Comparison of ENCODE assay signal across 9 mouse cellular contexts in the genomic region with DNA sequence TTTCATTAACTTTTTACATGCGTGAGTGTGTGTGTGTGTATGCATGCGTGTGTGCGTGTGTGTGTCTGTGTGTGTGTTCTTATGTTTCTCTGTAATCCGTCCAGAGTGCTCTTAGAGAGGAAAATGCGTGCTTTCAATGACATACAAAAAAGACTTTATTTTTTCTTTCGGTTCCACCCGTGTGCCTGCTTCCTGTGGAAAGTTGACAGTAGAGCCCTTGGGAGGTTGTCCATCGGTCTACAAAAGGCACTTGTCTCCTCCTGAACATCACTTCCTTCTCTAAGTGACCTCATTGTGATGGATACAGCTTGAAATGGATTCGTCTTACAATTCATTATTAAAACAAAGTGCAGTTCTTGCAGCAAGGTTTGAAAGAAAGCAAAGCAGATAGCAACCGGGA. TPM values are rescaled to one million over a fixed set of nuclear protein-coding genes. Genes with fewer than 3 reads are reported as not detected.
DNase-seq lines count a peak whose midpoint lies in the region; ATAC-seq and TF ChIP-seq lines count a peak whose summit lies in the region.
"Had no signal": no experiment of that assay in that cellular context is flagged by ENCODE, and none has a peak within 500 bp of the region (broad histone marks: within the 10 kb centered on the region; RNA-seq: fewer than 3 reads in every experiment).

No protein-coding gene starts in this region.

- no peak for ATAC-seq in heart, embryonic 15.5 days (replicated peaks; ENCODE audit: insufficient number of reproducible peaks, insufficient read depth, low FRiP score, low read depth)
- ATAC-seq in neural tube, embryonic 12.5 days (ENCODE audit: low FRiP score, low read depth): no peak
- no peak for ATAC-seq in intestine, postnatal 0 days
- ATAC-seq in stomach, postnatal 0 days (ENCODE audit: low FRiP score, low TSS enrichment): no peak

- peaks cover 18% of the 10 kb centered on the region for H3K4me1 ChIP-seq in heart, embryonic 15.5 days (replicated peaks)
- H3K4me1 ChIP-seq in neural tube, embryonic 12.5 days: no peaks in the 10 kb centered on the region
- 0 out of 2 replicates have a peak, but pooled peaks cover 2% of the 10 kb centered on the region for H3K4me1 ChIP-seq in intestine, postnatal 0 days (replicated peaks; ENCODE audit: control insufficient read depth, insufficient read depth, low read length)
- H3K4me1 ChIP-seq in stomach, postnatal 0 days (replicated peaks; ENCODE audit: control insufficient read depth, insufficient read depth): no peaks in the 10 kb centered on the region

- peak overlapping the region; percentile 15; the same call in 1 of the 2 replicates for H3K4me3 ChIP-seq in heart, embryonic 15.5 days
- no peak overlapping the region for H3K4me3 ChIP-seq in neural tube, embryonic 12.5 days
- H3K4me3 ChIP-seq in intestine, postnatal 0 days (ENCODE audit: low read depth, low read length): peak overlapping the region; percentile 21; the same call in 1 of the 2 replicates
- H3K4me3 ChIP-seq in stomach, postnatal 0 days (ENCODE audit: low read depth, low read length): no peak overlapping the region

- no peak for TF ChIP-seq CTCF in intestine, postnatal 0 days (IDR thresholded peaks at IDR 0.05; ENCODE audit: low read depth)
- TF ChIP-seq CTCF in stomach, postnatal 0 days (IDR thresholded peaks at IDR 0.05; ENCODE audit: low read depth): no peak

- TF ChIP-seq EP300 in stomach, postnatal 0 days (optimal IDR thresholded peaks at IDR 0.05): no peak

- H3K27me3 ChIP-seq in heart, embryonic 15.5 days: peaks cover 11% of the 10 kb centered on the region
- H3K27me3 ChIP-seq in neural tube, embryonic 12.5 days (replicated peaks): peaks cover 4% of the 10 kb centered on the region; the same call in 1 of the 2 replicates
- no peaks in the 10 kb centered on the region for H3K27me3 ChIP-seq in intestine, postnatal 0 days (replicated peaks; ENCODE audit: control insufficient read depth, insufficient read depth, low read length)
- H3K27me3 ChIP-seq in stomach, postnatal 0 days (ENCODE audit: control insufficient read depth, insufficient read depth, low read length): no peaks in the 10 kb centered on the region

- no peaks in the 10 kb centered on the region for H3K9me3 ChIP-seq in heart, embryonic 15.5 days (replicated peaks)
- H3K9me3 ChIP-seq in neural tube, embryonic 12.5 days: no peaks in the 10 kb centered on the region
- H3K9me3 ChIP-seq in intestine, postnatal 0 days (ENCODE audit: control insufficient read depth): no peaks in the 10 kb centered on the region
- no peaks in the 10 kb centered on the region for H3K9me3 ChIP-seq in stomach, postnatal 0 days (ENCODE audit: control insufficient read depth, low read length)

- 52% methylated on average over 10 of the region's 10 CpGs for WGBS in heart, embryonic 15.5 days
- WGBS in neural tube, embryonic 12.5 days: 71% methylated on average over 10 of the region's 10 CpGs
- WGBS in intestine, postnatal 0 days: 52% methylated on average over 10 of the region's 10 CpGs
- 57% methylated on average over 10 of the region's 10 CpGs for WGBS in stomach, postnatal 0 days

- no peaks in the 10 kb centered on the region for H3K36me3 ChIP-seq in heart, embryonic 15.5 days
- no peaks in the 10 kb centered on the region for H3K36me3 ChIP-seq in neural tube, embryonic 12.5 days
- H3K36me3 ChIP-seq in intestine, postnatal 0 days (ENCODE audit: control insufficient read depth, insufficient read depth): no peaks in the 10 kb centered on the region
- H3K36me3 ChIP-seq in stomach, postnatal 0 days (ENCODE audit: control insufficient read depth, insufficient read depth, low read length): no peaks in the 10 kb centered on the region

- H3K4me2 ChIP-seq in heart, embryonic 15.5 days: peak overlapping the region; percentile 52
- H3K4me2 ChIP-seq in neural tube, embryonic 12.5 days (replicated peaks): peak overlapping the region; percentile 33; the same call in 1 of the 2 replicates
- peak overlapping the region; percentile 58 for H3K4me2 ChIP-seq in intestine, postnatal 0 days (replicated peaks; ENCODE audit: low read depth)
- H3K4me2 ChIP-seq in stomach, postnatal 0 days (replicated peaks; ENCODE audit: low read depth): peak overlapping the region; percentile 25; the same call in 1 of the 2 replicates

- intact Hi-C loops in heart, postnatal 14 days (cut with DNase I): loop anchor here (5.0 kb wide), 2 partner anchors 87 to 217 kb away; partner anchors contain the start of gene Stum

- no peak overlapping the region for H3K9ac ChIP-seq in heart, embryonic 15.5 days
- no peak overlapping the region for H3K9ac ChIP-seq in neural tube, embryonic 12.5 days
- H3K9ac ChIP-seq in intestine, postnatal 0 days (ENCODE audit: low read depth, low read length): no peak overlapping the region
- no peak overlapping the region for H3K9ac ChIP-seq in stomach, postnatal 0 days (ENCODE audit: low read length)

- H3K27ac ChIP-seq in heart, embryonic 15.5 days: no peak overlapping the region
- H3K27ac ChIP-seq in neural tube, embryonic 12.5 days: no peak overlapping the region
- no peak overlapping the region for H3K27ac ChIP-seq in intestine, postnatal 0 days (ENCODE audit: low read depth, low read length)
- H3K27ac ChIP-seq in stomach, postnatal 0 days (replicated peaks): no peak overlapping the region

- DNase-seq in heart, postnatal 14 days: no peak
- no peak for DNase-seq in neural tube, embryonic 10.5 days (ENCODE audit: extremely low spot score, low spot score)
- DNase-seq in stomach, postnatal 0 days (ENCODE audit: low spot score): no peak
- no peak for DNase-seq in retina, embryonic 14.5 days (ENCODE audit: low spot score)
- DNase-seq in MN1 (ENCODE audit: low spot score): no peak
- DNase-seq: cerebellum, postnatal 14 days had no signal

RNA-seq across cellular contexts. Expression of gene Psen2, which starts 1.6 kb away (rescaled TPM):
- polyA plus RNA-seq in heart, embryonic 15.5 days (2015; fragmentation: Nextera tagmentation; extraction: Ambion mirVana): 14.9 and 17.4 TPM in 2 replicates
- total RNA-seq in heart, postnatal 14 days (2021): 10 to 100 TPM; 12.0 to 13.0 TPM
- polyA plus RNA-seq in neural tube, embryonic 12.5 days (2016; fragmentation: Nextera tagmentation; extraction: Ambion mirVana): 8.0 and 9.5 TPM in 2 replicates
- polyA plus RNA-seq in intestine, postnatal 0 days (2015; fragmentation: Nextera tagmentation; extraction: Ambion mirVana): 12.3 and 14.8 TPM in 2 replicates
- 14.3 and 15.2 TPM in 2 replicates for polyA plus RNA-seq in stomach, postnatal 0 days (2015; fragmentation: Nextera tagmentation; extraction: Ambion mirVana)

Comparison
In these comparisons a context has a peak if more than half of its experiments do, and no peak if none do; other contexts are left out.
1. H3K4me3 ChIP-seq: peak in heart, embryonic 15.5 days (single experiment) and intestine, postnatal 0 days (single experiment); none in neural tube, embryonic 12.5 days (single experiment) and stomach, postnatal 0 days (single experiment).
2. Peak in every context shown above with its lines, with median percentiles within 50 percentile points of each other: H3K4me2 ChIP-seq.